Mouse (Mus musculus) right cerebral cortex, adult 18-20 months (tissue): Measurements from ENCODE around the gene Dlx6.

Experiments
- DNase-seq: peaks from one replicate; pipeline ENCODE4 v3.0.0; 2022; ENCODE audit warnings: mixed read lengths

The Dlx6 gene

DNA sequence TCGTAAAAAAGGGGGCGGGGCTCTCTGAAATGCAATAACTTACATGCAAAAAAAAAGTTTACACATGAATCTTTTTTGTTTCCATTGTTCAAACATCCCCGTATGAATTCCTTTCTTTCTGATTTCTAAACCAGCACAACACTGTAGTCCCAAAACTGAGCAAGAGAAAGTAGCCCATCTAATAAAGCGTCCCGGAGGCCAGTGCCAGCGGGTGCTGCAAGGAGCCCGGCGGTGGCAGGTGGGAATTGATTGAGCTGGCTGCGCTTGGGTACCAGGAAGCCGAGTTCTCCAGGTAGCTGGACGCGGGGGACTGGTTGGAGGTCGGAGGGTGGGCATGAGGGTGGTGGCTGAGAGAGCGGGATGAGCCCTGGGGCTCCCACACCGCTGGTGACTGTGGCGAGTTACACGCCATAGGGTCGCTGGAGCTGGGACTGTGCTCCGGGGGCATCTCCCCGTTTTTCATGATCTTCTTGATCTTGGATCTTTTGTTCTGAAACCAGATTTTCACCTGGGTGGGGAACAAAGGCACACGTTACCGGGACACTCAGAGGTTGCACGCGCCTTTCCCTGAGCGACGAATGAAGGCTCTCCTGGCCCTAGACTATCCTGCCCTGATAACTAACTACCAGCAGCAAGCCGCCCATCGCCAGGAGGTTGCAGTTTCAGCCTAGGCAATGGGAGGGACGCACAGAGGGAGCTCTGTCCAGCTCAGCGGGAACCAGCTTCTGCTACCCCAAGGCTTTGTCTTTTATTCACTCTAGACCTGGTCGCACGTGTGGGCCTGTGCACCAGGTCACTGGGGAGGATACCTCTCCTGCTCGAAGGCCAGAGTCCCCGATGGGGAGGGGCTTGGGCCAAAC is 15.1 kb downstream of the Dlx6 start:
- no peak for DNase-seq

DNA sequence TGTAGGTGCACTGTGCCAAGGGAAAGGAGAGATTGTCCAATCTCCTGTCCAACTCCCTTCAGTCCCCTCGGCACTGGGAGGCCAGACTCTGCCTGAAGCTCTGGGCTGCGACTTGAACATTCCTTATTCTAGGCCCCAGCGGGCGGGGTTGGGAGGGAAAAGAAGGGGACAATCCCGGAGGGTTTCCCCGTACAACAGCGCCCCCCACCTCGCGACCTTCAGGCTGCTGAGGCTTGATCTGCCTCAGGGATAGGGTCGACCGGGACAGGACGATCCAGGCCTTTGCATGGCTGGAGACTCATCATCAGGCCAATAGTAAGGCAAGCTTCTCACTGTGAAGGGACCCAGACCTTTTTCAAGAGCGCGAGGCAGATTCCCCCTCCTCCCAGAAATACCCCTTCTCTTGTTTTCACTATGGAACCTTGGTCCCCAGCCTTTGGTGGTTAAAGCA is 15.7 kb downstream of the Dlx6 start:
- DNase-seq = no peak

DNA sequence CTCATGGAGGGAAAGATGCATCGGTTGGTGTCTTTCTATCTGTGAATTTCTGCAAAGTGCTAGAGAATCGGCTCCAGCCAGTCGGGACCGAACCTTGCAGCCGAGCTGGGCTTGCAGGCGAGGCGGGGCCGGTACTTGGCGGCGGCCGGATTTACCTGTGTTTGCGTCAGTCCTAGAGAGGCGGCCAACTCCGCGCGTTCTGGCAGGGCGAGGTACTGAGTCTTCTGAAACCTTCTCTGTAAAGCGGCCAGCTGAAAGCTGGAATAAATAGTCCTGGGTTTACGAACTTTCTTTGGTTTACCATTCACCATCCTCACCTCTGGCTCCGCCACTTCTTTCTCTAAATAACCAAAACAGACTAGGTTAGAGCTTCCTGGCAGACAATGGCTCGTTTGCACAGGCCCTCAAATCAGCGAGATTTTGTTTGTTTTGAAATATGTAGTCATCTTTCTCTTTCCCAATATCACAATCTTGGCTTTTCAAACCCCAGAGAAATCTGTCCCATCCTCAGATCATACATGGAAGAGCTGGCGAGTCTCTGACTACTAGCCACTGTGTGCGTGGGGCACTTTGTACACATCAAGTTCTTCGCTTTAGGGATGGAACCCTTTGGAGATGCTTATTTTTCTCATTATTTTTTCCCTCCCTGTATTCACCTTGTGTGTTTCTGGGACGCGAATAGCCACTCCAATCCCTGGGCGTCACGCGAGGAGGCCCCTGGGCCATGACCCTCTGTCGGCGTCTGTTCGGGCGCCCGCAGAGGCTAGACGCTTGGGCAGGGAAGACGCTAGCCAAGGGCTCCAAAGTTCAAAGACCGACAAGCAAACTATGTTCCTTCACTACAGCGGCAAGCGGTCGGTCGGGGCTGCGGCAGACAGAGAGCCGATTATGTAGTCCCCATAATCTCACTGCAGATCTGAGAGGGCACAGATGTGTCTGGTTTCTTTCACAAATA is 16.5 kb downstream of the Dlx6 start:
- no peak for DNase-seq

DNA sequence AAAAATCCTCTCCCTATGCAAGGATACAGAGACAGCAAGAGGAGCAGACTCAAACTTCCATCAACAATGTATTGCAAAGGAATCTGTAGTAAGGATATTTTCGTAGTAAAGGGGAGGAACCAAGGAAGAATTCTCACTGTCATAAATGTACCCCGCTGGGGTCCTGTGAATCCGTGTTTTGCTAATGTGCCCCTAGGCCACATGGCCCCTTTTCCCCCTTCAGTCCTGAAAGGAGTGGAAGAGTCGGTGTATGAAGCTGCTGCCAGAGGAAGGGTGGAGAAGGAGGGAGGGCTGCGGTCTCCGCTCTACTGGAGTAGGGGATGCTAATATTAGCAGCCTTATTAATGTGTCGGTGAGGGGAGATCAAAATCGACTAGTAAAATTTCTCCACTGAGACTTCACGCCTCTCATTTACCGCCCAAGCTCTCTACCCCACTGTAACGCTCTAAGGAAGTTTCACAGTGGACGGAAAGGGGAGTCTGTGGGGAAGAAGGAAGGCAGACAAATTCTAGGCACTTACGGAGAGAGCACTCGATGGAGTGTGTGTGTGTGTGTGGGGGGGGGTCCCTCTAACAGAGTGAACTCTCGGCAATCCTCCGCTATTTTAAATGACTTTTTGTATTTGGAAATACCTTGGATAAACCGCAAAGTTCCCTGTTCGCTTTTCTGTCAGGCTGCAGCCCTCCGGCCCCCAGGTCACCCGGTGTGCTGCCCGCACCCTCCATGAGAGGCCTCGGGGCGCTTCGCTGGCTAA is 17.4 kb downstream of the Dlx6 start:
- no peak for DNase-seq

DNA sequence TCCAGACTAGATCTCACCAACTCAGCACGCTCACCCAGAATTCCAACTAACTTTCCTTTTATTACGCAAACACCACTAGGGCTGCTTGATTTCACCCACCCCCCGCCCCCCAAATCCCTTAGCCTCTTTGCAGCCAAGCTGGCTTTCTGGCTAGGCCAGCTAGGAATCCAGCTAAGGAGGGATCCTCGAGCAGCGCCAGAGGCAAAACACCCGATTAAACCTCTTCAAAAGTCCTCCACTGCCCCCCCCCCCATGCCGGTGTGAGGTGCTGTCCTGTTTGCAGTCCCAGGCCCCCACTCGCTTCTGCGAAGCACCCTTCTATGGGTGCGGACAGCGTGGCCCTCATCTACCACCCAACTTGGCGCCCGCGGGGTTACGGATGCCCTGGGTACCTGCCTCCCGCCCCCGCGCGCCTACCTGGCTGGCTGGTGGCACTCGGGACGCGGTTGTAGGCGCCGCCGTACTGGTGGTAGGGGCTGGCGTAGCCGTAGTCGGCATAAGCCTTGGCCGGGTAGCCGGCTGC is 18.0 kb downstream of the Dlx6 start:
- no peak for DNase-seq

DNA sequence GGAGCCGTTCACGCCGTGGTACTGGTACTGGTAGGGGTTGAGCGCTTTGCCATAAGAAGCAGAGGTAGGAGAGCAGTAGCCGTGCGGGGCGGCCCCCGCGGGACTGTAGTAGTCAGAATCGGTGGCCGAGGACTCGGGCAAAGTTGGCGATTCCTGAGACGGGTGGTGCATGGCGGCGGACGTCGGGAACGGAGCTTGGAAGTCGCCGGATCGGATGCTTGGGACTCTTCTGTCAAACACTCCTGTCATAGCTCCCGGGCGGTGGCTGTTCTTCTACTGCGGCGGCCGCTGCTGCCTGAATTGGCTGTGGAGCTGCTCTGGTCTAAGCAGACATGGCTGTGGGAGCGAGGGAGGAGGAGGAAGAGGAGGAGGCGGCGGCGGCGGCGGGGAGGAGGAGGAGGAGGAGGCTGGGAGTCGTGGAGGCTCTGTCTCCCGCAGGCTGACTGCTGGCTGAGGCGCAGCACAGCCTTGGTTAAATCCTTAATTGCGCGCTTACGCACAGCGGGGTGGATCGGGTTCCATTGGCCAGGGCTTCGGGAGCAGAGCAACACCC is 18.6 kb downstream of the Dlx6 start, which contains the start of gene Dlx5:
Dlx5 (minus strand) TSS at position 448 of the 553 bp plus-strand sequence.
- DNase-seq = peak; percentile 54

DNA sequence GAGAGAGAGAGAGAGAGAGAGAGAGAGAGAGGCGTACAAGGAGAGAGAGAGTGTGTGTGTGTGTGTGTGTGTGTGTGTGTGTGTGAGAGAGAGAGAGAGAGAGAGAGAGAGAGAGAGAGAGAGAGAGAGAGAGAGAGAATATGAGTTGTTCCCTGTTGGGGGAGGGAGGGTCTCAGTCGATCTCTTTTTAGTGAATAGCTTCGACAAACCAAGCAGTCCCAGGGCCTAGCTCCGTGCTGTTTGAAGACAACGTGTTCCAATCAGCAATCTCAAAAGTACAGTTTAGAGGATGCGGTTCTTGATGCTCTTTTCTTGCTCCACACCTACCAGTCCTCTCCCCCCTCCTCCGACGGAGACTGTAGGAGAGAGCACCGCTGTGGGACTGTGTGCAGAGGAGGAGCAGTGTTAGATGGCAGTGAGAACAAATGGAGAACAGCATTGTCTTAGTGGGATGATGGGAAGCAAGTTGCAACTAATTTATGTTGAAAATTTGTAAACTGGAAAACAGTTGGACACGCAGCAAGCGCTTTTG is 19.2 kb downstream of the Dlx6 start:
- DNase-seq = no peak

DNA sequence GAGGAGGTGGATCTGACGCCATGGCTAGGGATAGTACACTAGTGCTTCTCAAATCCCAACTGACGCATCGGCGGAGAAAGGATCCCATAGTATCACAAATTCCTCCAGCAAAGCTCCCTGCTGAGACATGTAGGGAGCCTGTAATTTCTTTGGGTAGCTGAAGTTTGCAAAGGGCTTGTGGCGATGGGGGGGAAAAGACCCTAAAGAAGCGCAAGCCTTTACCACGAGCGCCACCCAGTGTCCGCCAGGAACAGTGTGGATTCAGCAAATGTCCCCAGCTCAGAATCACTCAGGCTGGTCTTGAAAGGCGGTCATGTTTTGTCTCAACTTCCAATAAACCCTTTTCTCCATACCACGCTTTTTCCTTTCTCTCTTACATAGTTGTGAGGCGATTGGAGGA is 21.8 kb downstream of the Dlx6 start:
- no peak for DNase-seq

DNA sequence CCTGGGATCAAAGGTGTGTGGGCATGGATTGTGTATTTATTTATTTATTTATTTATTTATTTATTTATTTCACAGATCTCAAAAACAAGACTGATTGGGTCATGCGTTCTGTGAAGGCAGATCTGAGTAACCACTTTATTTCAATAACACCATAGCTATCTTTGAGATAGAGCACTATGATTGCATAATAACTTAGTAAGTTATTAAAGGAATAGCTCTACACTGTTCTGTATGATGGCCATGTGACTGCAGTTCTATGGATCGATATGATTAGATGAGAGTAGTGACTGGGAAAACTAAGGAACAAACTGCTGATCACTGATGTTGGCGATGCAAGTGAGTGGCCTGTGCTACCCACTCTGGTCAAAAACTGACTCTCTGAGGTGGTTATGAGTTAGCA is 23.1 kb downstream of the Dlx6 start:
- no peak for DNase-seq

DNA sequence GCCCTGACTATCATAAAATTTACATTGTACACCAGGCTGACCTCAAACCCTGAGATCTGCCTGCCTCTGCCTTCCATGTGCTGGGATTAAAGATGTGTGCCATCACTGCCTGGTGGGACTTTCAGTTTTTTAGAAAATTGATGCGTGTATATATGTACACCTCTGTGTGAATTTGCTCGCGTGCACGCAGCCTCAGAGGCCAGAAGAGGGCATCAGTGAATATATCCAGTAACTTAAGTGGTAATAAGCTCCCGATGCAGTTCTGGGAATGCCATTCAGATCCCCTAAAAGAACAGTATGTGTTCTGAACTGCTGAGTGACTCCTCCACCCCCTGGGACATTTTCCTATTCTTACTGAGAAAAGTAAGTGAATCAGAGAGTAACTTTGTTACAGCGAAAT is 26.9 kb downstream of the Dlx6 start:
- no peak for DNase-seq

DNA sequence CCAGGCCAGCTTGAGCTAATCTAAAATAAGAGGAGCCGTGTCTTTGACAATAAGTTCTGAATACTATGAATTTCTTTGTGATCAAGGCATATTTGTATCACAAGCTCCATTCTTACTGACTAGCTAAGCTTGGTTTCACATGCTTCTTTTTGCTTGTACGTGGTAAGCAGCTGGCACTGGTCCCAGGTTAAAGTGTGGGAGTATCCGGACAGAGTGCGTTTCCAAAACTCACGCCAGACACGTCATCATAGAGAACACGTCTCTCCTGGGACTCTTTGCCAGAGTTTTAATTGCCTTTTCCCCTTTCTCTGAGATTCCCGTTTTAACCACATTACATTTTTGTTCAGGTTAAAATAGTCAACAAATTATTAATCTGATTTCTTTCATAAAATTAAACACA is 46.5 kb downstream of the Dlx6 start:
- DNase-seq = no peak

DNA sequence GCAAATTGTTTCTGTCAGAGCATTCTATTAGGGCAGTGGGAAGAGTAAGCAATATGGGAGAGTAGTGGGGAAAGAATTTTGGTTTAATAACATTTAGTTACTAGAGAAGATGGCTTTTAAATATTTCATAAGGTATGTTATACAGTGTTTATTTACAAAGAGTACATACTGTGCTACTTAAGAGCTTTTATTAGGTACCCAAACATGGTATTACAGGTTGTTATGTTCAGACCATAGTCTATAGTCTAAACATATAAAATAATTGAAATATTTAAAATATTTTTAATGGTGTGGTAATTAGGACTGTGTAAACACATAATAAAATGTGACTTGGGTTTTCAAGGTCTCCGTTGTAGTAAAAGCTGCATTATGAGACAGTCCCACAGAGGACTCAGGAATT is 51.2 kb downstream of the Dlx6 start:
- no peak for DNase-seq

DNA sequence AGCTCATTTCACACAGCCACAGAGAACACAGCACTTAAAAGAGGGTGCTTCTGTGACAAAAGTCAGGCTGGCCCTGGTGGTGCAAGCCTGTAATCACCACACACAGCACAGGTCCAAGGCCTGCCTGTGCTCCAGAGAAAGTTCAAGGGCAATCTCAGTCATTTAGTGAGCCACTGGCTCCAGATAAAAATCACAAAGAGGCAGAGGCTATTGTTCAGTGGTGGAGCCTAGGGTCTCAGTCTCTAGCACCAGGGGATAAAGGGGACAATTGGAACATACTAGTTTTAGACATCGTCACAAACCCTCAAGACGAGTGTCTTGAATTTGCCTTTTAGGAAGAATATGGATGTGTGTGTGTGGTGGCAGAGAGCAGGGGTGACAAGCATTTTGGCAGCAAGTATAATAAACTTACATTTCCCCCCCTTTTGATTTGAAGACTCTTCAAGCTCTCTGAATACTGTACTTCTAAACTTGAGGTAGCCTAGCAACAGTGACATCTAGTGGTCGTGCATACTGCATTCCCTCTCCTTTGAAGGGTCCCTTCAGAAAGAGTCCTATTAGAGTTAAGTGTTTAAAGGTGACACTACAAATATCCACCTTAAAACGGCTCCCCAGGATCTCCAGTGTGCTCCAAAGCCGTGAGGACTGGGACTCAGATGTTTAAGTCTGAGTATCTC is 51.9 kb downstream of the Dlx6 start:
- peak; percentile 30 for DNase-seq

DNA sequence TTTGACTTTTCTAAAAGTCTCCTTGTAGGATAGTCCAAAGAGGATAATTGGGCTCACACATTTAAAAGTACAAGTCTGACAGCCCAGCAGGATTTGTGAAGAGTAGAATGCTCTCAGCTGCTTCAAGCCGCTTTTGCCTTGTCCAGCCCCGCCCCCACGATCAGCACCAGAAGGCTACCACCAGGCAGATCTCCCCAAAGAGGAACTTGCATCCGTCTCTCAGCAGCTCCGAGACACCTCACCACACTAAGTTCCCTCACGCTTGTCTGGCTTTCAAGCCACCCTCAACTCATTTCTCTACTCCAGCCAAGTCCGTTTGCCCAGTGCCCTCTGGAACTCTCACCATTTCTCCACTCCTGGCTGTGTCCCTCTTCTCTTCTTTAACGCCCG is 52.4 kb downstream of the Dlx6 start:
- no peak for DNase-seq

DNA sequence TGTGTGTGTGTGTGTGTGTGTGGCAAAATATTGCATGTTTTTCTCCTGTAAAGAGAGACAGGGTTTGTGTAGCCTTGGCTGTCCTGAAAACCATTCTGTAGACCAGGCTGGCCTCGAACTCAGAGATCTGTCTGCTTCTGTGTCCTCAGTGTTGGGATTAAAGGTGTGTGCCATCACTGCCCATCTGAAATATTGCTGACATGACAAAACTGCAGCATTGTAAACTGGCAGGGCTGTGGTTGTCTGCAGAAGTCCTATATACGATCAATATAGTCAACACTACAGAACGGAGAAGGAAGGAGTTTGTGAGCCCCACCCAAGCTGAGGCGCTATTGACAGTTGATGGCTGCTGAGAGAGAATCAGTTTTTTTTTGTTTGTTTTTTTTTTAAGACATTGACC is 54.2 kb downstream of the Dlx6 start:
- DNase-seq = no peak
